Mouse (Mus musculus) C2C12 (cell line): Measurements from ENCODE around the gene Lrrn2. TPM values are rescaled to one million over a fixed set of nuclear protein-coding genes. Genes with fewer than 3 reads are reported as not detected.
A peak's percentile ranks its signal among the peaks of the same experiment; 100 is the strongest.

Source experiments
- H3K27me3 ChIP-seq: one replicate; pipeline ENCODE4 v1.6.1; 2011; ENCODE audit not compliant: control insufficient read depth, insufficient read depth, insufficient read length
- H3K36me3 ChIP-seq: one replicate; pipeline ENCODE4 v1.6.1; 2011; ENCODE audit not compliant: control insufficient read depth, insufficient read depth
- H3K4me3 ChIP-seq: one replicate; pipeline ENCODE4 v1.5.1; 2011; ENCODE audit warnings: mild to moderate bottlenecking, control low read depth; ENCODE audit not compliant: poor library complexity, insufficient read depth, severe bottlenecking
- H3K79me2 ChIP-seq: one replicate; pipeline ENCODE4 v1.6.1; 2011; ENCODE audit not compliant: control insufficient read depth, insufficient read depth
- H3K79me3 ChIP-seq: one replicate; pipeline ENCODE4 v1.6.1; 2011; ENCODE audit warnings: low read depth, control low read depth
- H3ac ChIP-seq: one replicate; pipeline ENCODE3; 2011; ENCODE audit warnings: low read depth; ENCODE audit not compliant: control insufficient read depth, insufficient read length
- CEBPB ChIP-seq: IDR thresholded peaks from one replicate; pipeline ENCODE4 v1.6.1; 2011; ENCODE audit warnings: low read depth, mild to moderate bottlenecking, control low read depth, moderate library complexity
- CTCF ChIP-seq: IDR thresholded peaks from one replicate; pipeline ENCODE4 v1.5.1; 2011; ENCODE audit not compliant: control insufficient read depth, insufficient read depth, insufficient read length
- FOSL1 ChIP-seq: IDR thresholded peaks from one replicate; pipeline ENCODE4 v1.8.0; 2011; ENCODE audit warnings: mild to moderate bottlenecking, low read length; ENCODE audit not compliant: poor library complexity, insufficient read depth, severe bottlenecking
- MAX ChIP-seq: IDR thresholded peaks from one replicate; pipeline ENCODE4 v1.6.1; 2011; ENCODE audit warnings: mild to moderate bottlenecking, control low read depth
- MYOD1 ChIP-seq: IDR thresholded peaks from one replicate; pipeline ENCODE4 v1.6.1; 2011; ENCODE audit warnings: low read depth; ENCODE audit not compliant: control insufficient read depth, insufficient read length
- MYOG ChIP-seq: IDR thresholded peaks from one replicate; pipeline ENCODE4 v1.6.1; 2011; ENCODE audit not compliant: control insufficient read depth, insufficient read length; ENCODE audit errors: extremely low read depth
- USF1 ChIP-seq: IDR thresholded peaks from one replicate; pipeline ENCODE4 v1.6.1; 2011; ENCODE audit warnings: low read depth, mild to moderate bottlenecking, control low read depth, moderate library complexity
- polyA plus RNA-seq: library from polyadenylated mRNA; unstranded; fragments of >200 nt; fragmentation: generic; extraction: Trizol; gene quantifications from one replicate; pipeline ENCODE4 v1.2.1, GENCODE M21; 2012; ENCODE audit warnings: missing spikeins

The Lrrn2 gene
- polyA plus RNA-seq, 1 experiment = 0.05 TPM

- Histone ChIP-seq H3ac (no peak overlapping the region), H3K79me3 (no peaks in the 10 kb centered on the region), H3K27me3 (no peaks in the 10 kb centered on the region), H3K79me2 (no peaks in the 10 kb centered on the region), H3K4me3 (no peak overlapping the region), H3K36me3 (no peaks in the 10 kb centered on the region)
- no peak for TF ChIP-seq MAX
- TF ChIP-seq CEBPB = no peak
- no peak for TF ChIP-seq CTCF
- TF ChIP-seq MYOG = no peak
- TF ChIP-seq MYOD1 = no peak
- no peak for TF ChIP-seq FOSL1
- no peak for TF ChIP-seq USF1
Observed at GRCm38 (mm10) chr1:132915849-132916493, 35.9 kb downstream of the Lrrn2 start.

GRCm38 (mm10) chr1:132917554-132917953, 37.5 kb downstream of the Lrrn2 start:
- Histone ChIP-seq H3K36me3 (no peaks in the 10 kb centered on the region), H3K79me3 (no peaks in the 10 kb centered on the region), H3K79me2 (no peaks in the 10 kb centered on the region), H3K4me3 (no peak overlapping the region), H3ac (no peak overlapping the region), H3K27me3 (no peaks in the 10 kb centered on the region)
- no peak for TF ChIP-seq MAX
- TF ChIP-seq CEBPB = no peak
- no peak for TF ChIP-seq FOSL1
- no peak for TF ChIP-seq USF1
- no peak for TF ChIP-seq MYOG
- TF ChIP-seq MYOD1 = no peak
- TF ChIP-seq CTCF = no peak

GRCm38 (mm10) chr1:132918117-132918680, 38.1 kb downstream of the Lrrn2 start:
- Histone ChIP-seq H3K27me3 (no peaks in the 10 kb centered on the region), H3K36me3 (no peaks in the 10 kb centered on the region), H3K4me3 (no peak overlapping the region), H3ac (no peak overlapping the region), H3K79me2 (no peaks in the 10 kb centered on the region), H3K79me3 (no peaks in the 10 kb centered on the region)
- TF ChIP-seq MYOD1 (peak; percentile 86), CEBPB (no peak), FOSL1 (no peak)

DNA sequence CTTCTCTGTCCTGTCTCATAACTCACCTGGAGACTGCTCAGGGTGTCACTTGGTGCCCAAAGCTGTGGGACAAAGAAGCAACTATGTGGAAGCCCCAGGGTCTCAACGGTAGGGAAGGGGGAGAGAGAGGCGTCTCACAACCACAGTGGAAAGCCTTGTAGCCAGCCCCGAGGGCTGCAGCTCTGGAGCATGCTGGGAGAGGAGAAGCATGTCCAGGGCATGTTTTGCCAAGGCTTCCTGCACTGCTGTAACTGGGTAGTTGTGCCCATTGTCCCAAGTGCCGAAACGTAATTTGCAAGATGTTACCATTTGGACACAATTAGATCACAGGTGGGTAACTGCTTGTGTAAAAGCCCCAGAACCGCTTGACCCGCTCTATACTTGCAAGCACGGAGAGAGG, 39.2 kb downstream of the Lrrn2 start:
- no peak overlapping the region for H3ac ChIP-seq
- H3K36me3 ChIP-seq = no peaks in the 10 kb centered on the region
- TF ChIP-seq CTCF (no peak), FOSL1 (no peak), USF1 (no peak), MAX (no peak), MYOD1 (no peak), MYOG (no peak), CEBPB (no peak)
- H3K79me2 ChIP-seq = no peaks in the 10 kb centered on the region
- no peak overlapping the region for H3K4me3 ChIP-seq
- no peaks in the 10 kb centered on the region for H3K27me3 ChIP-seq
- no peaks in the 10 kb centered on the region for H3K79me3 ChIP-seq

- H3ac ChIP-seq = no peak overlapping the region
- H3K79me3 ChIP-seq = no peaks in the 10 kb centered on the region
- no peak for TF ChIP-seq MAX
- TF ChIP-seq MYOG = no peak
- TF ChIP-seq FOSL1 = no peak
- TF ChIP-seq USF1 = no peak
- no peak for TF ChIP-seq CTCF
- TF ChIP-seq MYOD1 = no peak
- no peak for TF ChIP-seq CEBPB
- H3K4me3 ChIP-seq = no peak overlapping the region
- no peaks in the 10 kb centered on the region for H3K36me3 ChIP-seq
- H3K79me2 ChIP-seq = no peaks in the 10 kb centered on the region
- no peaks in the 10 kb centered on the region for H3K27me3 ChIP-seq
Observed at GRCm38 (mm10) chr1:132921071-132921470, 41.0 kb downstream of the Lrrn2 start.

GRCm38 (mm10) chr1:132922257-132922656, 42.2 kb downstream of the Lrrn2 start:
- no peaks in the 10 kb centered on the region for H3K27me3 ChIP-seq
- no peaks in the 10 kb centered on the region for H3K79me3 ChIP-seq
- no peaks in the 10 kb centered on the region for H3K79me2 ChIP-seq
- TF ChIP-seq MAX = no peak
- no peak for TF ChIP-seq MYOD1
- TF ChIP-seq MYOG = no peak
- TF ChIP-seq USF1 = no peak
- no peak for TF ChIP-seq CEBPB
- no peak for TF ChIP-seq FOSL1
- no peak for TF ChIP-seq CTCF
- H3ac ChIP-seq = no peak overlapping the region
- no peaks in the 10 kb centered on the region for H3K36me3 ChIP-seq
- H3K4me3 ChIP-seq = no peak overlapping the region
